Mouse (Mus musculus): ENCODE measurements around the gene Cd81. TPM values are rescaled to one million over a fixed set of nuclear protein-coding genes. Genes with fewer than 3 reads are reported as not detected.

Gene Cd81
- total and polyA plus RNA-seq, 2 experiments from 2014 or later, result 511 to 542 TPM

DNA sequence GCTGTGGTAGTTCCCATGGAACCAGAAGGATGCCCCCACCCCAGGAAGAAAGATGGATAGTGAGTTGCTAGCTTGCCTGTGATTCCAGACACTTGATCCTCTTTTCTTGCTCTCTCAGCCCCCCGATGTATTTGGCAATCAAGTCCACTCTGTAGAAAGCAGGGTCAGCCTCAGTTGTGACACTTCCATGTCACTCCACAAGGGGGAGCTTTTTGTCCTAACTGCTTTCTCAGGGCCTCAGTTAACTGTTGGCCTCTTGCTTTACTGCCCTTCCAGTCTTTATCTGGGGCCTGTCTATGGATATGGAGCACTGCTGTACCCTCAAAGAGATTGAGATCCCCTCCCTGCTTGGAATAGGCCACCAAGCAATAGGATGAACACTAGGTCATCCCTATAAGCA lies 20.5 kb downstream of the Cd81 start:
- 71% methylated on average over 1 of the region's 1 CpGs for WGBS
- no peak overlapping the region for H3K27ac ChIP-seq (ENCODE audit: low read depth, low read length)
- peak; percentile 60 for DNase-seq (ENCODE audit: low spot score)
- H3K9ac ChIP-seq (replicated peaks; ENCODE audit: low read length, poor library complexity, severe bottlenecking), result no peak overlapping the region
- H3K27me3 ChIP-seq (ENCODE audit: insufficient read depth, low read length), result no peaks in the 10 kb centered on the region
- ATAC-seq (ENCODE audit: low FRiP score), result no peak
- no peak overlapping the region for H3K4me3 ChIP-seq (ENCODE audit: low read depth, low read length)
- peak; percentile 76 for TF ChIP-seq CTCF (IDR thresholded peaks at IDR 0.05)
- H3K9me3 ChIP-seq (ENCODE audit: low read length), result no peaks in the 10 kb centered on the region
- H3K4me2 ChIP-seq (ENCODE audit: low read depth, low read length, poor library complexity, severe bottlenecking), result no peak overlapping the region
- H3K36me3 ChIP-seq (ENCODE audit: insufficient read depth, low read length), result 0 out of 2 replicates have a peak, but pooled peaks cover 2% of the 10 kb centered on the region
- H3K4me1 ChIP-seq (ENCODE audit: insufficient read depth, low read length), result peaks cover 8% of the 10 kb centered on the region

DNA sequence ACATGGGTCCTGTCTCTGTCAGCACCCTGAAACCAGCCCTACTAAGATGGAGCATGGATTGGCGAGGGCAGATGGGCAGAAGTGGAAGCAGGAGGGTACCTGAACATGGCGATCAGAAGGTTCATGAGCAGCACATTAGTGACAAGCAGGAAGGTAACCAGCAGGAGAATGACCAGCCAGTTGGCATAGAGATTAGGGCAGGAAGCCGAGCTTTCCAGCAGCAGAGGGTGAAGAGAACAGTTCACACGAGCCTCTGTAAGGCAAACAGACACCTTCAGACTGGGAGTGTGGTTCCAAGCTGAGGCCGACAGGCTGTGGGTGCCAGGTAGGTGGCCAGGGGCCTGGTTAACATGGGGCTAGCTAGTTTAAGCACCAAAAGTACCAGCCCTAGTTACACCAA lies 22.9 kb downstream of the Cd81 start:
- ATAC-seq (ENCODE audit: low FRiP score), result no peak
- WGBS, result 80% methylated on average over 5 of the region's 5 CpGs
- Histone ChIP-seq H3K36me3 (ENCODE audit: insufficient read depth, low read length) (0 out of 2 replicates have a peak, but pooled peaks cover 2% of the 10 kb centered on the region), H3K9ac (replicated peaks; ENCODE audit: low read length, poor library complexity, severe bottlenecking) (no peak overlapping the region), H3K27ac (ENCODE audit: low read depth, low read length) (no peak overlapping the region), H3K4me1 (ENCODE audit: insufficient read depth, low read length) (peaks cover 4% of the 10 kb centered on the region), H3K4me3 (ENCODE audit: low read depth, low read length) (no peak overlapping the region), H3K4me2 (ENCODE audit: low read depth, low read length, poor library complexity, severe bottlenecking) (no peak overlapping the region), H3K27me3 (ENCODE audit: insufficient read depth, low read length) (no peaks in the 10 kb centered on the region), H3K9me3 (ENCODE audit: low read length) (no peaks in the 10 kb centered on the region)
- no peak for TF ChIP-seq CTCF (IDR thresholded peaks at IDR 0.05)
- DNase-seq (ENCODE audit: low spot score), result no peak

DNA sequence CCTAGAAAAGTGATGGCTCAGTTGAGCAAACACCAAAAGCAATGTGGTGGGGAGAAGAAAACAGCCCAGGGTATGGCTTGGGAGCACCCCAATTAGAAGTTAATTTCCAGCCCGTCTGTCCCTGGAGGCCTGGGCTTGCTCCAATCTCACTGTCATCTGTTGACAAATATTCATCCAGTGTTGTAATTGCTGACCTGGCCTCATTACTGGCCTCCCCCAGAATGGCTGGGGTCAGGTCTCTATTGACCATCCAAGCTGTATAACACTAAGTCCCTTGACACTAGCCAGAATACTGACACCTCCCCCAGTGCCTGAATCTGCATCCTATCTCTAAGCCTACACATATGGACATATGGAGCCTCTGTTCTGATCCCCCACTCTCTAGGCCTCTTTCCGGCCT lies 24.8 kb downstream of the Cd81 start:
- H3K4me3 ChIP-seq (ENCODE audit: low read depth, low read length), result no peak overlapping the region
- no peaks in the 10 kb centered on the region for H3K4me1 ChIP-seq (ENCODE audit: insufficient read depth, low read length)
- H3K27me3 ChIP-seq (ENCODE audit: insufficient read depth, low read length), result no peaks in the 10 kb centered on the region
- no peak overlapping the region for H3K9ac ChIP-seq (replicated peaks; ENCODE audit: low read length, poor library complexity, severe bottlenecking)
- TF ChIP-seq CTCF (IDR thresholded peaks at IDR 0.05), result no peak
- ATAC-seq (ENCODE audit: low FRiP score) (no peak), DNase-seq (ENCODE audit: low spot score) (no peak)
- H3K4me2 ChIP-seq (ENCODE audit: low read depth, low read length, poor library complexity, severe bottlenecking), result no peak overlapping the region
- no peak overlapping the region for H3K27ac ChIP-seq (ENCODE audit: low read depth, low read length)
- WGBS, result 88% methylated on average over 2 of the region's 2 CpGs
- no peaks in the 10 kb centered on the region for H3K9me3 ChIP-seq (ENCODE audit: low read length)
- H3K36me3 ChIP-seq (ENCODE audit: insufficient read depth, low read length), result no peaks in the 10 kb centered on the region

DNA sequence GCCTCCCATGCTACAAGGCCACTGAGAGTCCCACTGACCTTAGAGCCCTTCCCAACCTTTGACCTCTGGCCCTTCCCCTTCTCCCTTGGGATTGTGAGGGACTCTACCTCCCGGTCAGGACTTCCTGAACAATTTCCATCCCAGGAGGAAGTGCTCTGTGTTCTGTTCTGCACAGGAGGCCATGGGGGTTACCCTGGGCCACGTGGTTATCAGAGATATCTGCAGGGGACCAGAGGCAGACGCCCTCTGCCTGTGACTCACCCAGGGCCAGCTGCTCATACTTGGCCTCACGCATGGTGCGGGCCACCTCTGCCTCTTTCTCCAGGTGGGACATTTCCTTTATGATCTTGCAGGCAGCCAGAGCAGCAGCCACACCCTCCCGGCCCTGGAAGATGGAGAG lies 29.5 kb downstream of the Cd81 start:
- H3K9ac ChIP-seq (replicated peaks; ENCODE audit: low read length, poor library complexity, severe bottlenecking), result no peak overlapping the region
- no peaks in the 10 kb centered on the region for H3K27me3 ChIP-seq (ENCODE audit: insufficient read depth, low read length)
- no peak overlapping the region for H3K27ac ChIP-seq (ENCODE audit: low read depth, low read length)
- 81% methylated on average over 6 of the region's 6 CpGs for WGBS
- DNase-seq (ENCODE audit: low spot score) (no peak), ATAC-seq (ENCODE audit: low FRiP score) (no peak)
- H3K4me1 ChIP-seq (ENCODE audit: insufficient read depth, low read length), result no peaks in the 10 kb centered on the region
- no peak for TF ChIP-seq CTCF (IDR thresholded peaks at IDR 0.05)
- H3K4me3 ChIP-seq (ENCODE audit: low read depth, low read length), result no peak overlapping the region
- no peak overlapping the region for H3K4me2 ChIP-seq (ENCODE audit: low read depth, low read length, poor library complexity, severe bottlenecking)
- H3K9me3 ChIP-seq (ENCODE audit: low read length), result no peaks in the 10 kb centered on the region
- no peaks in the 10 kb centered on the region for H3K36me3 ChIP-seq (ENCODE audit: insufficient read depth, low read length)

DNA sequence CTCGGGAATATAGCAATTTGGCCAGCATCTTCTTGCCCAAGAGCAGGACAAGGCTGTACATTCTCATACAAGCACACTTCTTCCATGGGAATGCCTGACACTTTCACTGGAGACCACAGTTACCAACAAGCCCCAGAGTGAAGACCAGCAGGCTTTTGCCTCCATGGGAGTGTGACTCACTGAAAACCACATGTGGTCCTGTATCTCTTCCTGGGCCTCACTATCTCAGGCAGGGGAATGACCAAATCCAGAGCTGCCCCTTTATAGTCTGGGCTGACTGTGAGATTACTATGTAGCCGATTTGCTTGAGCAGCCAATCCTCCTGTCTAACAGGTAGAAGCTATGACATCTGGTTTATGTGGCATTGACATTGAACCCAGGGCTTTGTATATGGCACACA lies 31.2 kb downstream of the Cd81 start:
- H3K4me3 ChIP-seq (ENCODE audit: low read depth, low read length), result no peak overlapping the region
- DNase-seq (ENCODE audit: low spot score) (no peak), ATAC-seq (ENCODE audit: low FRiP score) (no peak)
- no peak overlapping the region for H3K27ac ChIP-seq (ENCODE audit: low read depth, low read length)
- no peaks in the 10 kb centered on the region for H3K36me3 ChIP-seq (ENCODE audit: insufficient read depth, low read length)
- H3K4me1 ChIP-seq (ENCODE audit: insufficient read depth, low read length), result no peaks in the 10 kb centered on the region
- H3K4me2 ChIP-seq (ENCODE audit: low read depth, low read length, poor library complexity, severe bottlenecking), result no peak overlapping the region
- no peaks in the 10 kb centered on the region for H3K9me3 ChIP-seq (ENCODE audit: low read length)
- WGBS, result 86% methylated on average over 2 of the region's 2 CpGs
- TF ChIP-seq CTCF (IDR thresholded peaks at IDR 0.05), result no peak
- no peaks in the 10 kb centered on the region for H3K27me3 ChIP-seq (ENCODE audit: insufficient read depth, low read length)
- no peak overlapping the region for H3K9ac ChIP-seq (replicated peaks; ENCODE audit: low read length, poor library complexity, severe bottlenecking)

DNA sequence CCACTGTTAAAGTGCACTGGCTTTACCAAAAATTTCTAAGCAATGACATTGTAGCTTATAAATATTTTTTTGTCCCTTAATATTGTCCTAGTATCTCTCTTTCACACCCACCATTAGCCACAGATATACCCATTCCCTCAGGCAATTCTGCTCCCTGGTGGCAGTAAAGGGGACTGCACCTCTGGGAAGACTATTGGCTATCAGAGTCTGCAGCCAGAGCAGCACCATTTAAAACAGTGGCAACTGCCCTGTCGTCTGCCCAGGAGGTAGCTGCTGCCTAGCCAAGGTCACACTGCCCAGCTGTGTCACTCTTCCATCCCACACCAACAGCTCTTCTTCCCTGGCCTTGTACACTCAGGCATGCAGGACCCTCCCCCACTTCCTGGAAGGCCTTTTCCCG lies 33.8 kb downstream of the Cd81 start:
- Histone ChIP-seq H3K36me3 (ENCODE audit: insufficient read depth, low read length) (no peaks in the 10 kb centered on the region), H3K27ac (ENCODE audit: low read depth, low read length) (no peak overlapping the region), H3K9me3 (ENCODE audit: low read length) (no peaks in the 10 kb centered on the region), H3K4me2 (ENCODE audit: low read depth, low read length, poor library complexity, severe bottlenecking) (no peak overlapping the region), H3K9ac (replicated peaks; ENCODE audit: low read length, poor library complexity, severe bottlenecking) (no peak overlapping the region), H3K4me1 (ENCODE audit: insufficient read depth, low read length) (no peaks in the 10 kb centered on the region), H3K4me3 (ENCODE audit: low read depth, low read length) (no peak overlapping the region), H3K27me3 (ENCODE audit: insufficient read depth, low read length) (no peaks in the 10 kb centered on the region)
- ATAC-seq (ENCODE audit: low FRiP score), result no peak
- TF ChIP-seq CTCF (IDR thresholded peaks at IDR 0.05), result peak; percentile 77
- 51% methylated on average over 2 of the region's 2 CpGs for WGBS
- peak; percentile 37 for DNase-seq (ENCODE audit: low spot score)

Measured in midbrain, postnatal 0 days (tissue).